Mouse (Mus musculus) forebrain, embryonic 12.5 days (tissue): Measurements from ENCODE around the gene Tigit. TPM values are rescaled to one million over a fixed set of nuclear protein-coding genes. Genes with fewer than 3 reads are reported as not detected.

ENCODE experiments used
- ATAC-seq: fragments of 200-750 bp; cut with Nextera tagmentation; 2 replicates; pipeline ENCODE4 v1.8.0; 2017; ENCODE audit warnings: moderate TSS enrichment; ENCODE audit not compliant: low FRiP score
- H3K27ac ChIP-seq: fragments of 300-500 bp; sonication (generic); 2 replicates; pipeline ENCODE4 v1.5.1; 2016; ENCODE audit warnings: mild to moderate bottlenecking
- H3K27me3 ChIP-seq: fragments of 300-500 bp; sonication (generic); 2 replicates; pipeline ENCODE4 v1.6.1; 2016; ENCODE audit warnings: mild to moderate bottlenecking
- H3K36me3 ChIP-seq: fragments of 300-500 bp; sonication (generic); replicated peaks from 2 replicates; pipeline ENCODE4 v1.6.1; 2016; ENCODE audit warnings: mild to moderate bottlenecking
- H3K4me1 ChIP-seq: fragments of 300-500 bp; sonication (generic); 2 replicates; pipeline ENCODE4 v1.6.1; 2016
- H3K4me2 ChIP-seq: fragments of 300-500 bp; sonication (generic); 2 replicates; pipeline ENCODE4 v1.6.1; 2016; ENCODE audit warnings: mild to moderate bottlenecking, moderate library complexity
- H3K4me3 ChIP-seq: fragments of 300-500 bp; sonication (generic); replicated peaks from 2 replicates; pipeline ENCODE4 v1.5.1; 2016; ENCODE audit warnings: mild to moderate bottlenecking
- H3K9ac ChIP-seq: fragments of 300-500 bp; sonication (generic); 2 replicates; pipeline ENCODE4 v1.6.1; 2016; ENCODE audit warnings: mild to moderate bottlenecking
- H3K9me3 ChIP-seq: fragments of 300-500 bp; sonication (generic); 2 replicates; pipeline ENCODE4 v1.6.1; 2016
- WGBS: fragments of 180-500 bp; shearing (Covaris S2); methylation state at CpG from one replicate; pipeline ENCODE4 v1.1.7; 2016; 5-methylcytosine and 5-hydroxymethylcytosine counted together
- polyA plus RNA-seq: library from polyadenylated mRNA; unstranded; fragments of >200 nt; fragmentation: Nextera tagmentation; extraction: Ambion mirVana; gene quantifications from 2 replicates; pipeline ENCODE4 v1.2.1, GENCODE M21; 2016

Tigit gene
- polyA plus RNA-seq, 1 experiment from 2014 or later, result not detected

- Histone ChIP-seq H3K9ac (no peak overlapping the region), H3K36me3 (peaks cover 35% of the 10 kb centered on the region)
- 94% methylated on average over 5 of the region's 5 CpGs for WGBS
These were observed 35.3 kb downstream of the Tigit start for GRCm38 (mm10) chr16:43628662-43629061.

GRCm38 (mm10) chr16:43625956-43626355, 38.0 kb downstream of the Tigit start:
- Histone ChIP-seq H3K36me3 (peaks cover 30% of the 10 kb centered on the region), H3K9ac (no peak overlapping the region), H3K4me1 (peaks cover 43% of the 10 kb centered on the region), H3K27me3 (no peaks in the 10 kb centered on the region), H3K9me3 (no peaks in the 10 kb centered on the region), H3K4me3 (no peak overlapping the region), H3K4me2 (no peak overlapping the region), H3K27ac (no peak overlapping the region)
- ATAC-seq, result no peak
- WGBS, result 93% methylated on average over 5 of the region's 5 CpGs

More at GRCm38 (mm10) chr16:43628662-43629061, 35.3 kb downstream of the Tigit start:
- ATAC-seq, result no peak
- H3K9me3 ChIP-seq, result no peaks in the 10 kb centered on the region
- H3K27me3 ChIP-seq, result no peaks in the 10 kb centered on the region
- no peak overlapping the region for H3K4me3 ChIP-seq
- no peak overlapping the region for H3K4me2 ChIP-seq
- H3K27ac ChIP-seq, result no peak overlapping the region
- peaks cover 22% of the 10 kb centered on the region for H3K4me1 ChIP-seq

GRCm38 (mm10) chr16:43625289-43625688, 38.7 kb downstream of the Tigit start:
- no peaks in the 10 kb centered on the region for H3K27me3 ChIP-seq
- H3K9me3 ChIP-seq, result no peaks in the 10 kb centered on the region
- peak overlapping the region; percentile 48; the same call in 1 of the 2 replicates for H3K27ac ChIP-seq
- H3K36me3 ChIP-seq, result peaks cover 30% of the 10 kb centered on the region
- H3K9ac ChIP-seq, result no peak overlapping the region
- ATAC-seq, result no peak
- H3K4me2 ChIP-seq, result no peak overlapping the region
- H3K4me3 ChIP-seq, result no peak overlapping the region
- peaks cover 45% of the 10 kb centered on the region for H3K4me1 ChIP-seq
- 81% methylated on average over 2 of the region's 2 CpGs for WGBS

GRCm38 (mm10) chr16:43624876-43625275, 39.1 kb downstream of the Tigit start:
- Histone ChIP-seq H3K4me2 (no peak overlapping the region), H3K9me3 (no peaks in the 10 kb centered on the region), H3K36me3 (peaks cover 30% of the 10 kb centered on the region), H3K4me3 (no peak overlapping the region), H3K27me3 (no peaks in the 10 kb centered on the region), H3K9ac (no peak overlapping the region), H3K4me1 (peaks cover 45% of the 10 kb centered on the region), H3K27ac (0 out of 2 replicates have a peak overlapping the region, but pooled peaks have one; percentile 70)
- 85% methylated on average over 4 of the region's 4 CpGs for WGBS
- no peak for ATAC-seq

- no peak overlapping the region for H3K9ac ChIP-seq
- H3K27me3 ChIP-seq, result no peaks in the 10 kb centered on the region
- peaks cover 28% of the 10 kb centered on the region for H3K36me3 ChIP-seq
- peak; percentile 65; the same call in 1 of the 2 replicates for ATAC-seq
- 24% methylated on average over 5 of the region's 5 CpGs for WGBS
- no peak overlapping the region for H3K4me3 ChIP-seq
- H3K27ac ChIP-seq, result peak overlapping the region; percentile 89
- peaks cover 43% of the 10 kb centered on the region for H3K4me1 ChIP-seq
- H3K9me3 ChIP-seq, result no peaks in the 10 kb centered on the region
- no peak overlapping the region for H3K4me2 ChIP-seq
These were observed 40.5 kb downstream of the Tigit start for GRCm38 (mm10) chr16:43623315-43624000.

GRCm38 (mm10) chr16:43620359-43620758, 43.6 kb downstream of the Tigit start:
- no peak overlapping the region for H3K4me2 ChIP-seq
- H3K4me1 ChIP-seq, result peaks cover 40% of the 10 kb centered on the region
- ATAC-seq, result no peak
- H3K36me3 ChIP-seq, result peaks cover 24% of the 10 kb centered on the region
- H3K9ac ChIP-seq, result no peak overlapping the region
- WGBS, result 16% methylated on average over 2 of the region's 2 CpGs
- H3K27ac ChIP-seq, result peak overlapping the region; percentile 65
- H3K27me3 ChIP-seq, result no peaks in the 10 kb centered on the region
- H3K9me3 ChIP-seq, result no peaks in the 10 kb centered on the region
- H3K4me3 ChIP-seq, result no peak overlapping the region

- WGBS, result 38% methylated on average over 6 of the region's 6 CpGs
These were observed 44.7 kb downstream of the Tigit start for GRCm38 (mm10) chr16:43619277-43619676.

GRCm38 (mm10) chr16:43618286-43618685, 45.7 kb downstream of the Tigit start:
- H3K4me3 ChIP-seq, result no peak overlapping the region
- H3K4me2 ChIP-seq, result no peak overlapping the region
- H3K9ac ChIP-seq, result no peak overlapping the region
- no peak overlapping the region for H3K27ac ChIP-seq
- peaks cover 23% of the 10 kb centered on the region for H3K36me3 ChIP-seq
- H3K27me3 ChIP-seq, result no peaks in the 10 kb centered on the region
- 0 out of 2 replicates have a peak, but pooled peaks have one; percentile 10 for ATAC-seq
- no peaks in the 10 kb centered on the region for H3K9me3 ChIP-seq
- peaks cover 25% of the 10 kb centered on the region for H3K4me1 ChIP-seq
- WGBS, result 93% methylated on average over 23 of the region's 23 CpGs

More at GRCm38 (mm10) chr16:43619277-43619676, 44.7 kb downstream of the Tigit start:
- ATAC-seq, result no peak
- no peak overlapping the region for H3K4me3 ChIP-seq
- H3K9me3 ChIP-seq, result no peaks in the 10 kb centered on the region
- peaks cover 23% of the 10 kb centered on the region for H3K36me3 ChIP-seq
- H3K9ac ChIP-seq, result no peak overlapping the region
- no peaks in the 10 kb centered on the region for H3K27me3 ChIP-seq
- H3K27ac ChIP-seq, result peak overlapping the region; percentile 66
- peaks cover 34% of the 10 kb centered on the region for H3K4me1 ChIP-seq
- H3K4me2 ChIP-seq, result no peak overlapping the region

GRCm38 (mm10) chr16:43617346-43617745, 46.6 kb downstream of the Tigit start:
- no peak overlapping the region for H3K9ac ChIP-seq
- no peaks in the 10 kb centered on the region for H3K9me3 ChIP-seq
- peaks cover 27% of the 10 kb centered on the region for H3K36me3 ChIP-seq
- no peak for ATAC-seq
- H3K4me3 ChIP-seq, result no peak overlapping the region
- WGBS, result 92% methylated on average over 6 of the region's 6 CpGs
- peaks cover 18% of the 10 kb centered on the region for H3K4me1 ChIP-seq
- no peak overlapping the region for H3K27ac ChIP-seq
- no peaks in the 10 kb centered on the region for H3K27me3 ChIP-seq
- H3K4me2 ChIP-seq, result no peak overlapping the region

GRCm38 (mm10) chr16:43616348-43616747, 47.6 kb downstream of the Tigit start:
- Histone ChIP-seq H3K4me3 (no peak overlapping the region), H3K4me1 (peaks cover 11% of the 10 kb centered on the region), H3K9ac (no peak overlapping the region), H3K4me2 (no peak overlapping the region), H3K36me3 (peaks cover 35% of the 10 kb centered on the region), H3K27me3 (no peaks in the 10 kb centered on the region), H3K27ac (no peak overlapping the region), H3K9me3 (no peaks in the 10 kb centered on the region)
- WGBS, result 83% methylated on average over 4 of the region's 4 CpGs
- no peak for ATAC-seq

- H3K36me3 ChIP-seq, result peaks cover 54% of the 10 kb centered on the region
These were observed 53.6 kb downstream of the Tigit start for GRCm38 (mm10) chr16:43610375-43610774.

GRCm38 (mm10) chr16:43608066-43608465, 55.9 kb downstream of the Tigit start:
- H3K9me3 ChIP-seq, result no peaks in the 10 kb centered on the region
- H3K4me1 ChIP-seq, result peaks cover 26% of the 10 kb centered on the region
- no peak overlapping the region for H3K4me2 ChIP-seq
- no peak for ATAC-seq
- H3K36me3 ChIP-seq, result peaks cover 54% of the 10 kb centered on the region
- H3K27me3 ChIP-seq, result no peaks in the 10 kb centered on the region
- no peak overlapping the region for H3K4me3 ChIP-seq
- no peak overlapping the region for H3K9ac ChIP-seq
- H3K27ac ChIP-seq, result no peak overlapping the region

More at GRCm38 (mm10) chr16:43610375-43610774, 53.6 kb downstream of the Tigit start:
- no peaks in the 10 kb centered on the region for H3K9me3 ChIP-seq
- no peak overlapping the region for H3K4me2 ChIP-seq
- H3K4me1 ChIP-seq, result peaks cover 3% of the 10 kb centered on the region
- ATAC-seq, result no peak
- WGBS, result 95% methylated on average over 10 of the region's 10 CpGs
- H3K27ac ChIP-seq, result no peak overlapping the region
- no peak overlapping the region for H3K4me3 ChIP-seq
- H3K9ac ChIP-seq, result no peak overlapping the region
- no peaks in the 10 kb centered on the region for H3K27me3 ChIP-seq

GRCm38 (mm10) chr16:43607086-43607485, 56.9 kb downstream of the Tigit start:
- H3K9ac ChIP-seq, result no peak overlapping the region
- H3K36me3 ChIP-seq, result peaks cover 48% of the 10 kb centered on the region
- no peak overlapping the region for H3K27ac ChIP-seq
- H3K27me3 ChIP-seq, result no peaks in the 10 kb centered on the region
- peaks cover 32% of the 10 kb centered on the region for H3K4me1 ChIP-seq
- H3K9me3 ChIP-seq, result no peaks in the 10 kb centered on the region
- ATAC-seq, result no peak
- H3K4me2 ChIP-seq, result no peak overlapping the region
- no peak overlapping the region for H3K4me3 ChIP-seq
